Mouse (Mus musculus) liver, embryonic 11.5 days (tissue): ENCODE results near the gene Spsb4. TPM values are rescaled to one million over a fixed set of nuclear protein-coding genes. Genes with fewer than 3 reads are reported as not detected.

Experiments
- ATAC-seq: fragments of 200-750 bp; cut with Nextera tagmentation; replicated peaks from 2 replicates; pipeline ENCODE4 v1.8.0; 2017; ENCODE audit warnings: moderate number of reproducible peaks, mild to moderate bottlenecking, moderate TSS enrichment, moderate library complexity; ENCODE audit not compliant: low FRiP score
- DNase-seq: peaks from one replicate; pipeline ENCODE4 v3.0.0-alpha.2; 2017; ENCODE audit warnings: low spot score
- H3K27ac ChIP-seq: fragments of 300-500 bp; sonication (generic); 2 replicates; pipeline ENCODE4 v1.5.1; 2014; ENCODE audit warnings: mild to moderate bottlenecking, low read depth, low read length, control low read depth
- H3K27me3 ChIP-seq: fragments of 300-500 bp; sonication (generic); replicated peaks from 2 replicates; pipeline ENCODE4 v1.6.1; 2014; ENCODE audit warnings: low read length, mixed read lengths; ENCODE audit not compliant: control insufficient read depth, insufficient read depth
- H3K36me3 ChIP-seq: fragments of 300-500 bp; sonication (generic); 2 replicates; pipeline ENCODE4 v1.6.1; 2014; ENCODE audit warnings: mild to moderate bottlenecking, low read length, moderate library complexity, mixed read lengths; ENCODE audit not compliant: control insufficient read depth, insufficient read depth
- H3K4me1 ChIP-seq: fragments of 300-500 bp; sonication (generic); replicated peaks from 2 replicates; pipeline ENCODE4 v1.6.1; 2014; ENCODE audit warnings: low read length, mixed read lengths; ENCODE audit not compliant: control insufficient read depth, insufficient read depth
- H3K4me2 ChIP-seq: fragments of 300-500 bp; sonication (generic); 2 replicates; pipeline ENCODE4 v1.6.1; 2014; ENCODE audit warnings: mild to moderate bottlenecking, control low read depth, moderate library complexity
- H3K4me3 ChIP-seq: fragments of 300-500 bp; sonication (generic); 2 replicates; pipeline ENCODE4 v1.5.1; 2014; ENCODE audit warnings: low read depth, low read length, control low read depth
- H3K9ac ChIP-seq: fragments of 300-500 bp; sonication (generic); 2 replicates; pipeline ENCODE4 v1.6.1; 2014; ENCODE audit warnings: low read depth, low read length, control low read depth
- H3K9me3 ChIP-seq: fragments of 300-500 bp; sonication (generic); 2 replicates; pipeline ENCODE4 v1.6.1; 2016; ENCODE audit warnings: low read length, inconsistent platforms, mixed read lengths; ENCODE audit not compliant: control insufficient read depth
- WGBS: fragments of 180-500 bp; shearing (Covaris S2); extraction: QIAGEN DNeasy Blood & Tissue Kit; methylation state at CpG from one replicate; pipeline ENCODE4 v1.1.7; 2014; 5-methylcytosine and 5-hydroxymethylcytosine counted together
- polyA plus RNA-seq: library from polyadenylated mRNA; unstranded; fragments of >200 nt; fragmentation: Nextera tagmentation; extraction: Ambion mirVana; gene quantifications from 2 replicates; pipeline ENCODE4 v1.2.1, GENCODE M21; 2014

Gene Spsb4
- polyA plus RNA-seq, 1 experiment from 2014 or later = 8.1 TPM

GRCm38 (mm10) chr9:96991118-96991517 lies 27.5 kb downstream of the Spsb4 start:
- Histone ChIP-seq H3K9me3 (no peaks in the 10 kb centered on the region), H3K27ac (no peak overlapping the region), H3K9ac (no peak overlapping the region), H3K27me3 (no peaks in the 10 kb centered on the region), H3K36me3 (no peaks in the 10 kb centered on the region), H3K4me2 (no peak overlapping the region), H3K4me3 (no peak overlapping the region), H3K4me1 (peaks cover 8% of the 10 kb centered on the region; the same call in 1 of the 2 replicates)
- ATAC-seq (no peak), DNase-seq (no peak)
- 82% methylated on average over 14 of the region's 14 CpGs for WGBS

- no peak for DNase-seq
- Histone ChIP-seq H3K4me1 (peaks cover 8% of the 10 kb centered on the region; the same call in 1 of the 2 replicates), H3K4me3 (no peak overlapping the region), H3K27me3 (no peaks in the 10 kb centered on the region), H3K9ac (no peak overlapping the region), H3K36me3 (no peaks in the 10 kb centered on the region), H3K27ac (no peak overlapping the region), H3K9me3 (no peaks in the 10 kb centered on the region), H3K4me2 (no peak overlapping the region)
- peak; percentile 54; the same call in 1 of the 2 replicates for ATAC-seq
- WGBS = 48% methylated on average over 10 of the region's 10 CpGs
Observed at GRCm38 (mm10) chr9:96989389-96989990, 29.2 kb downstream of the Spsb4 start.

GRCm38 (mm10) chr9:96986797-96987473 lies 31.7 kb downstream of the Spsb4 start:
- Histone ChIP-seq H3K9ac (no peak overlapping the region), H3K27ac (no peak overlapping the region), H3K4me3 (no peak overlapping the region), H3K36me3 (no peaks in the 10 kb centered on the region), H3K4me1 (peaks cover 15% of the 10 kb centered on the region; the same call in 1 of the 2 replicates), H3K4me2 (no peak overlapping the region), H3K9me3 (no peaks in the 10 kb centered on the region), H3K27me3 (no peaks in the 10 kb centered on the region)
- 48% methylated on average over 11 of the region's 11 CpGs for WGBS
- DNase-seq (no peak), ATAC-seq (no peak; the same call in 1 of the 2 replicates)

GRCm38 (mm10) chr9:96984034-96984433 lies 34.6 kb downstream of the Spsb4 start:
- Histone ChIP-seq H3K4me2 (no peak overlapping the region), H3K9ac (no peak overlapping the region), H3K27ac (no peak overlapping the region), H3K4me3 (no peak overlapping the region), H3K36me3 (no peaks in the 10 kb centered on the region), H3K27me3 (no peaks in the 10 kb centered on the region), H3K9me3 (no peaks in the 10 kb centered on the region), H3K4me1 (peaks cover 23% of the 10 kb centered on the region)
- 87% methylated on average over 8 of the region's 8 CpGs for WGBS
- ATAC-seq (no peak), DNase-seq (no peak)

GRCm38 (mm10) chr9:96982940-96983339 lies 35.7 kb downstream of the Spsb4 start:
- no peak overlapping the region for H3K4me2 ChIP-seq

GRCm38 (mm10) chr9:96982351-96982750 lies 36.3 kb downstream of the Spsb4 start:
- Histone ChIP-seq H3K9me3 (no peaks in the 10 kb centered on the region), H3K9ac (no peak overlapping the region), H3K27ac (no peak overlapping the region), H3K4me2 (no peak overlapping the region), H3K4me1 (peaks cover 26% of the 10 kb centered on the region), H3K4me3 (no peak overlapping the region), H3K36me3 (no peaks in the 10 kb centered on the region), H3K27me3 (no peaks in the 10 kb centered on the region)
- 33% methylated on average over 3 of the region's 3 CpGs for WGBS
- ATAC-seq (0 out of 2 replicates have a peak, but pooled peaks have one; percentile 27), DNase-seq (no peak)

More at GRCm38 (mm10) chr9:96982940-96983339, 35.7 kb downstream of the Spsb4 start:
- H3K9me3 ChIP-seq = no peaks in the 10 kb centered on the region
- H3K4me3 ChIP-seq = no peak overlapping the region
- H3K4me1 ChIP-seq = peaks cover 23% of the 10 kb centered on the region
- H3K36me3 ChIP-seq = no peaks in the 10 kb centered on the region
- no peak overlapping the region for H3K9ac ChIP-seq
- ATAC-seq = no peak
- no peak overlapping the region for H3K27ac ChIP-seq
- no peaks in the 10 kb centered on the region for H3K27me3 ChIP-seq
- 60% methylated on average over 3 of the region's 3 CpGs for WGBS
- DNase-seq = no peak

GRCm38 (mm10) chr9:96981836-96982235 lies 36.8 kb downstream of the Spsb4 start:
- H3K4me2 ChIP-seq = no peak overlapping the region
- ATAC-seq (no peak), DNase-seq (no peak)
- H3K9me3 ChIP-seq = no peaks in the 10 kb centered on the region
- 66% methylated on average over 5 of the region's 5 CpGs for WGBS
- no peak overlapping the region for H3K27ac ChIP-seq
- H3K27me3 ChIP-seq = no peaks in the 10 kb centered on the region
- H3K4me1 ChIP-seq = peaks cover 26% of the 10 kb centered on the region
- no peak overlapping the region for H3K4me3 ChIP-seq
- H3K9ac ChIP-seq = no peak overlapping the region
- no peaks in the 10 kb centered on the region for H3K36me3 ChIP-seq

GRCm38 (mm10) chr9:96981121-96981520 lies 37.5 kb downstream of the Spsb4 start:
- Histone ChIP-seq H3K4me3 (no peak overlapping the region), H3K9me3 (no peaks in the 10 kb centered on the region), H3K27ac (no peak overlapping the region), H3K4me1 (peaks cover 24% of the 10 kb centered on the region), H3K27me3 (no peaks in the 10 kb centered on the region), H3K4me2 (no peak overlapping the region), H3K36me3 (no peaks in the 10 kb centered on the region), H3K9ac (no peak overlapping the region)
- no peak for ATAC-seq
- WGBS = 53% methylated on average over 9 of the region's 9 CpGs
- DNase-seq = no peak
